Mouse (Mus musculus) layer of hippocampus, adult 6 months (tissue): ENCODE results near the gene Gtf2a1l. TPM values are rescaled to one million over a fixed set of nuclear protein-coding genes. Genes with fewer than 3 reads are reported as not detected.

ENCODE experiments used
- long read RNA-seq, 2 experiments: library from polyadenylated mRNA; unstranded; transcript quantifications; one replicate each; pipeline ENCODE4 v2.0.0; 2019 to 2020
- polyA plus RNA-seq: library from polyadenylated mRNA; unstranded; fragments of <200 nt; fragmentation: Nextera tagmentation; gene quantifications from 2 replicates; pipeline ENCODE4 v1.2.3, GENCODE M21; 2021

Gtf2a1l gene
- polyA plus RNA-seq = 0.11 and 0.14 TPM in 2 replicates
- long read RNA-seq, experiment 1 = 0 reads
- long read RNA-seq, experiment 2 = 0 reads

DNA sequence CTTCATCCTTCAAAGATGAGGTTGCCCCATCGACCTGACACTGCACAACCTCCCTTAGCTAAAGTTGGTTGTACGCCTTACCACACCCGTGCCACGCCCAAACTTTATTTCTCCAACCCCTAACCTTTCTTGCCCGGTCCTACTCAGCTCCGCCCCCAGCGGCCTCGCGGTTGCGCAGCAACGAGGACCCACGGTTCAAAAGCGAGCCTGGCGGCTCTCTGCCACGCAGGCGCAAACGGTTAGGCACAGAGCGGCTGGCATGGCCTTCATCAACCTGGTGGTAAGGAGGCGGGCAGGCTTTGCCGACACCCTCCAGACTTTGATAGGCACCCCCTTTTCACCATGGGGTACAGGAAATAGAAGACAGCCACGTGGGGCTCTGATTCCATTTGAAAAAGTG lies at the start of gene Gtf2a1l:
Gtf2a1l (plus strand) TSS at position 209 of the 400 bp plus-strand sequence.

Other genes starting within 250 kb of the Gtf2a1l start
- gene Foxn2, start 227.9 kb upstream of the Gtf2a1l start, polyA plus RNA-seq = 9.1 and 11.4 TPM in 2 replicates
- 19.5 and 22.1 TPM in 2 replicates for gene Ppp1r21, start 138.5 kb upstream of the Gtf2a1l start, polyA plus RNA-seq
- gene Ston1, start 71.0 kb upstream of the Gtf2a1l start, polyA plus RNA-seq = 0.74 and 1.4 TPM in 2 replicates
- 0.14 and 0.53 TPM in 2 replicates for gene Lhcgr, start 123.3 kb downstream of the Gtf2a1l start, polyA plus RNA-seq